Mouse (Mus musculus): ENCODE data around the gene Med12l. TPM values are rescaled to one million over a fixed set of nuclear protein-coding genes. Genes with fewer than 3 reads are reported as not detected.
A peak's percentile ranks its signal among the peaks of the same experiment; 100 is the strongest.

Med12l gene
- 10 to 100 TPM; 46.1 to 52.7 (median 49.1) TPM for total RNA-seq (2022)

DNA sequence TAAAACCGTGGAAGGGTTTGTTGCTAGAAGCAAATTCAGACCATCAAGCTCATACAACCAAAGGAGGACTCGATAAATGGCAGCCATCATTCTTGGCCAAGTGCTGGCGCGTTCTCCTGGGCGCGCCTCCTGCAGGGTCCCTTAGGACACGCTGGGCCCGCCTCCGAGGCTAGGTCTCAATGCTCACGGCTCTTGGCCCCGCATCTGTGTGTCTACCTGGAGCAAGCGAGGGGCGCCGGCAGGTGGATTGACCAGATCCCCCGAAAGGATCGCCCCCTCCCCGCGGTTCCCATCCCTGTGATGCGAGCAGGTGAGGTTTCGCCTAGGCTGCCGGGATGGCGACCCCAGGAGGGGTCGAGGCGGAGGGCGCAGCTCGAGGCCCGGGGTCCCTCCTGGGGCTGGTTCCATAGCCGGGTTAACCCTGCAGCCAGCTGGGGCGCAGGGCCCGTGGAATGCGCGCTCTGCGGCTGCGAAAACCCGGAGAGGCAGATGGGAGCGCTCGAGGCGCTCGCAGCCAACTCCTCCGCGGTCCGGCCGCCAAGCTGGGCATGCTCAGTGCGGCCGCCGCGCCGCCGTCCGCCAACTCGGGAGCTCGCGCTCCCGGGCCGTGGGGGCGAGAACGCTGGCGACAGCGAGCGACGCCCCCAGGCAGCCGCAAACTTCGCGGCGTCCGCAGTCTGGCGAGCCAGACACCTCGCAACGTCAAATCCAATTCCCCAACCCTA lies at the start of gene Med12l:
TSS of gene Med12l (plus strand) at position 555 of the 725 bp plus-strand sequence.
- peak; percentile 64 to 81 for DNase-seq (ENCODE audit: low spot score in 2 of 2)

GRCm38 (mm10) chr3:58961166-58961565 lies 44.5 kb upstream of the Med12l start:
- no peak for DNase-seq (ENCODE audit: low spot score in 2 of 2)

DNA sequence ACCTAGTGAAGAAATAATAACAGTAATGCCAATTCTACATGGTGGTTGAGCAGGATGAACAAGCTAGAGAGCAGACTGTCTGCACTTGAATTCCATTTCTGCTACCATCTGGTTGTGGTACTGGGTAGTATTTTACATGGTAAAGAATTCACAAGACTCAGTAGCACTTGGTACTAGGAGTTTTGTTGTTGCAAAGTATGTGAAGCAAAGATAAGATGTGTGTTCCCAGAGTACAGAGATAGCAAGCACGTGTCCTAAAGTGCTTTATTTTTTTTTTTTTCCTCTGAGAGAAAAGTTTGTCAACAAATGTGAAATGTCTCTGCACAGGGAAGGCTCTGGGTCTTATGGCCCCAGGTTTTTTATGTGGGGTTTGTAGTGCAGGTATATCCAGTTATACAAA lies 28.2 kb upstream of the Med12l start:
- no peak for DNase-seq (ENCODE audit: low spot score in 2 of 2)

DNA sequence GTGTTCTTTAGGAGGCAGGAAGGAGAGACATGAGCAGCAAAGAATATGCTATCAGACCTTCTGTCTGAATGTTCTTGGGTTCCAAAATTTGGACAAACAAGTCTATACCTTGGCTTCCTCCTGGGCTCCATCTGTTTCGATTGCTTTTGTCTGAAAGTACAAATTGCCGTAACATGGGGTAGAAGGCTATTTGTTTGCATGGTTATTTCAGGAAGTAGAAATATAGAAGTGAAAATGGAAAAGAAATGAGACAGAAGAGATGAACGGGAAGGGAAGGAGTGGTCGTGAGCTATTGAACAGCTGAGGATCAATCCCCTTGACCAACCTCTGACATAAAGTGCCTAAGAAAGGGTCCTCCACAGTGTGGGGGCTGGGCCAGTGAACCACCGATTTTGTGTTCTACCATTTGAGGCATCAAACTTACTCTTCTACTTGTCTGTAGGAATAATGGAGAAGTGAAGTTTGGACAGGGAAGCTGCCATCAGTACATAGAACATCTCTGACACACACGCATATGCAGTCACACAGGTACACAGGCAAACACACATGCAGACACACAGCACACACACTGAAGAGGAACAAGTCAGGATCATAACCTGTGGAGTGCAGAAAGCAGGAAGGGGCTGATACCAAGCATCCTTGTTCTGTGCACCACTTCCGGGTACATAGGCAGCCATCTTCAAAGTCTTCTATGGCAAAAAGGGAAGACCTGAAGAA lies 27.6 kb upstream of the Med12l start:
- DNase-seq (ENCODE audit: low spot score in 2 of 2): no peak

GRCm38 (mm10) chr3:58980579-58980978 lies 25.0 kb upstream of the Med12l start:
- DNase-seq (ENCODE audit: low spot score in 2 of 2): no peak

GRCm38 (mm10) chr3:58982896-58983837 lies 22.5 kb upstream of the Med12l start:
- DNase-seq (ENCODE audit: low spot score in 2 of 2): peak; percentile 7 to 48

DNA sequence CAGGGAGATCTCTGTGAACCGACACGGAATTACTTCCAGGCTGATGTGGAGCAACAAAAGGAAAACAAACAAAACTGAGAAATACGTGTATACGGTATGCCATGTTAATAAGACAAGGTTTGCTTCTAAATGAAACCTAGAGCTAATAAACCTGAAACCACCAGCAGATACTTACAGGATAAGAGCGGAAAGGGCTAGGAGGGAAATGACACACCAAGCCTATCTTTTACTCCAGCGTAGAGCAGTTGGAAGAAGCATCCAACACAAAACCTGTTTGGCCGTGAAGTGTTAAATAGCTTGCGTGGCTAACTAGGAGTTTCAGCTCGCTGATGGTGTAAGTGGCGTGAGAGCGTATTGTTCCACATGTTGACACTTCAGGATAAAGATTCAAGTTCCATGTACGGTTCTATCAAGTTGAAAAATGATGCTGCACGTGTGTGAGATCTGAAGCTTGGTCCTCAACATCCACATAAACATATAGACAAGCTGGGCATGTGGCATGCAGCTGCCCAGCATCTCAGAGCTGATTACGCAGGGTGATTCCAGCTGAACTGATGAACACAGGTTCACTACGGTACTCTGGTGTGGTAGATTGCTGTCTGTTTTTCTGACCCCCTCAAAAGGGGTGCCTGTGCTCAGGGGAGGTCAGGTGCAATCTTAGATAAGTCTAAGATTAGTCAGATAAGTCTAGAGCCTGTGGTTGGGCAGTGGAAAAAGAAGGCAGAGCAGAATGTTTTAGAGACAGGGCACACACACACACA lies 21.6 kb upstream of the Med12l start:
- no peak for DNase-seq (ENCODE audit: low spot score in 2 of 2)

DNA sequence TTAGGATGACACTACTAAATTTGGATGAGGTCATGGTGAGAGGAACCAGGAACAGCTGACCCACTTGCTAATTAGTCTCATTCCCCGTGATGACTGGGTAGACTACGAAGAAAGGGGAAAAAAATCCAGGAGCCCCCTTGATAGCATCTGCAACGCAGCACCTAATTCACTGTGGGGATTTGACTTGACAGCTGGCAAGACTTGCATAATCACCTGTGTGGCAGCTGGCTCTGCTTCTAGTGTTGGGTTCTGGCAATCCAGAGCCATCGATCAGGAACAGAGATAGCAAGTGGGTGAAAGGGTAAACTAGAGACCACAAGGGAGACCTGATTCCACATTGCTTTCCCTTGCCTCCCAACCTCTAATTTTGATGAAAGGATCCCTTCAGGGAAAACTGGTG lies 19.8 kb upstream of the Med12l start:
- no peak for DNase-seq (ENCODE audit: low spot score in 2 of 2)

GRCm38 (mm10) chr3:58989374-58989773 lies 16.3 kb upstream of the Med12l start:
- DNase-seq (ENCODE audit: low spot score in 2 of 2): no peak

GRCm38 (mm10) chr3:58990556-58990955 lies 15.1 kb upstream of the Med12l start:
- DNase-seq (ENCODE audit: low spot score in 2 of 2): no peak

DNA sequence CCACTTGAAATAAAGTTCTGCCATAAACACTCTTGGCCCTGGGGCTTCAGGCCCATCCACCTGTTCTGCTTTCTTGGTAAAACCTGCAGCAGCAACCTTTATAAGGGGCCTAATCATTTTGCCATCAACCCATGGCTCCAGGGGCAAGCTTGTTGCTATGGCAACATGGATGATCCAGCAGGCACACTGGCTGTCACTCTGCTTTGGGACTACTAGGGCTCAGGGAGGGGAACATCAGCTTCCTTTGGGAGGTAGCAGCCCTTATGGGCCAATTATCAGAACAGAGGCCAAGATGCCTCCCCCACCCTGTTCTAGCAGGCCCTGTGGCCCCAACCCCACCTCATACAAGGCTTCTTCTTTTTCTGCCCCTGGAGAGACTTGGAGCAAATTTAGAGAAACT lies 13.5 kb upstream of the Med12l start:
- no peak for DNase-seq (ENCODE audit: low spot score in 2 of 2)

DNA sequence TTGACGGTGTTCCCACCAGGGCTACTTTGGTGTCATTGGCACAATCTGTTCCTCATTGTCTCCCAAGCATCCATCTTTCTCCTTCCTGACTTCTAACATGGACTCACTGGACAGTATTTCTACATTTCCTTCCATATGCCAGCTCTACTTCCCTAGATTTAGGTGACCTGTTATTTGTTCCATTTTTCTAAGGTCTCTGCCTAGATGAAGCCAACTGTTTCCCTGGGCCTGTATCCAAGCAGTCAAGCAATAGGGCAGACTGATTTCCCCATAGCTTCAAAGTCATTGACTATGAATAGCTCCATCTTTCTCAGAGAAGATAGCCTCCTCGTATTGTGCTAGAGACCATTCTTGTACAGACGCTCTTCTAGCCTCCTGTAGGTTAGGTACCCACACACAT lies 12.0 kb upstream of the Med12l start:
- DNase-seq (ENCODE audit: low spot score in 2 of 2): no peak

GRCm38 (mm10) chr3:59003756-59004155 lies 1.9 kb upstream of the Med12l start:
- no peak for DNase-seq (ENCODE audit: low spot score in 2 of 2)

DNA sequence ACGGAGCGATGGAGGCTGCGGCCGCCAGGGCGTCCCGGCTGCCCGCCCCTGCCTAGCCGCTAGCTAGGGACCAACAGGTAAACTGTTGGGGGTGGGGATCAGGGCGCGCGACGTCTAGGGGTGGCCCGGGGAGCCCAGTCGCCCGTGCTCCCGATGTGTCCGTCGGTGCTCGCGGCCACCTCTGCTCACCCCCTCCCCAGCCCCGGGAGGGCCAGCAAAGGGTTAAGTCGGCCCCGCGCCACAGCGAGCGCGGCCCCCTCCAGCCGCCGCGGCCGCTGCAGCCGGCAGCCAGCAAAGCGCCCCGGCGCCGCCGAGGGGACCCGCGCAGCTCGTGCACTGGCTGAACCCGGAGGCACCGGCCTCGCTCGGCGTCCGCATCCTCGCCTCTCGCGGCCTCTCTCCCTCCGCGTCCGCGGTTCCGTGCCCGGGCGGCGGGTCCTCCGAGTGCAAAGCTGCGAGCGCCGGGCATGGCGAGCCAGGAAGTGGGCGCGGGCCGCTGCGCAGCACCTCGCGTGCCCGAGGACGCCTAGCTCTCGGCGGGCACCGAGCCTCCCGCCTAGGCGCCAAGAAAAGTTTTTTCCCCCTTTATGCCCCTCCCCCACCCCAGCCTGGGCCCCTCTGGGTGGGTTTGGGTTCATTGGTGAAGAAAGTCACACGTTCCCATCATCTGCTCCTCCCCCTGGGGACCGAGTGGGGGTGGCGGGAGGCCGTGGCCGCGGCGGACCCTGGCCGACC lies 538 bp downstream of the Med12l start:
- DNase-seq (ENCODE audit: low spot score in 2 of 2): peak in 1 of 2 experiments; percentile 56

DNA sequence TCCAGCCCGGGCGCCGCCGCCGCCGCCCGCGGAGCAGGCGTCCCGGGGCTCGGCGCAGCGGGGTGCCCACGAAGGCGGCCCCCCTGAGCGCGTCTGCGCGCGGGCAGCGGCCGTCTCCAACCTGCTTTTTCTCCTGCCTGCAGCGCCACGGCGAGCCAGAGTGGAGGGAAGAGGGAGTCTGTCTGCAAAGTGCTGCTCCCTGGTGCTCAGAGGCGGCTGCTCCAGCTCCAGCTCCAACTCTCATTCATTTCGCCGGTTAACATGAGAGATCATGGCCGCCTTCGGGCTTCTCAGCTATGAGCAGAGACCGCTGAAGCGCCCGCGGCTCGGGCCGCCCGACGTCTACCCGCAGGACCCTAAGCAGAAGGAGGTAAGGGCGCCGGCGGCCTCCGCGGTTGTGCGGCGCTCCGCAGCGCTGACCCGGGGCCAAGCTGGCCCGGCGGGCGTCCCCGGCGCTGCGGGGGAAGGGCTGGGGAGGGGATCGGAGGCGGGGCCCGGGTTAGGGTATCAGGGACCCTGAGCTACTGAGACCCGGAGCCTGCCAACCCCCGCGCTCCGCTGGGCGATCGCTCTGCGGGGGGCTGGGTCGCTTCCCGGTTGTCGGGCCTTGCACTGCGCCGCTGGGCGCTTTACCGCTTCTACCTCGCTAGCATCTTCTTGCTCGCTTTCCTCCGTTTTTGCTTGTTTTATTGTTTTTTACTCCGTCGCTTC lies 1.3 kb downstream of the Med12l start:
- peak; percentile 63 to 79 for DNase-seq (ENCODE audit: low spot score in 2 of 2)

GRCm38 (mm10) chr3:59010276-59010675 lies 4.7 kb downstream of the Med12l start:
- DNase-seq (ENCODE audit: low spot score in 2 of 2): no peak

GRCm38 (mm10) chr3:59015698-59016412 lies 10.2 kb downstream of the Med12l start:
- DNase-seq (ENCODE audit: low spot score in 2 of 2): no peak

DNA sequence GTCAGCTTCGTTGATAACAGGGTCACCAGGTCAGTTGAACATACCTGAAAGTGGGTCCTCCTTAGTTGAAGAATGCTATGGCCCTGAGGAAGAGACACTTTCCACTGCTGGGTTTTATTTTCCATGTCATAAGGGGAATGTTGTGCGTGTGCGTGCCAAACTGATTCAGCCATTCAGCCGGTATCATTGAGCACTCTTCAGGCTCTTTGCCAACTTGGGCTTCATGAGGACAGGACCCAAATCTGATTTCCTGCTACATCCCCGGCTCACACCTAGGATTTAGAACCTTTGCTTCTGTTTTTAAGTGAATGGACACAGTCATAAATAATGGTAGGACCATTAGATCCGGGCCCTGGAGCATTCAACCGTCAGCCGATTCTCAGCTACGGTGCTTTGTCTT lies 10.9 kb downstream of the Med12l start:
- DNase-seq (ENCODE audit: low spot score in 2 of 2): no peak

DNA sequence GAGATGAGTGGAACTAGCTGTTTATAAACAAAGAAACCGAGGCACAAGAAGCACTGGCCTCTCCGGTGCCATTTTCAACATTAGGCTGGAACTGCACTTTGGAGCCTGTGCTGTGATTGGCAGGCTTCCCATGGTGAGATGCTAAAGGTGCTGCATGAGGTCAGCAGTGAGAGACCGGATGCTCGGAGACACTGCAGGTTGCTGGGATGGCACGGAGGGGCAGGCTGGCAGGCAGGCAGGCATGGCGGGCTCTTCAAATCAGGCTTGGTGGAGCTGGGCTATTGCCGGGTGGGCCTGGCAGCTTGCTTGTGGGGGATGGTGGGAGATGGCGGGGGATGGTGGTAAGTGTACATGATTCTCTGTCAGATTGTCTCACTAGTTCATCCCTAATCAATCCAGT lies 15.6 kb downstream of the Med12l start:
- no peak for DNase-seq (ENCODE audit: low spot score in 2 of 2)

Measured in left cerebral cortex, adult 8-10 months (tissue).